Mouse (Mus musculus) CD4-positive, CD25-positive, alpha-beta regulatory T cell, adult 4 months (primary cell): ENCODE results near the gene Gm42674. TPM values are rescaled to one million over a fixed set of nuclear protein-coding genes. Genes with fewer than 3 reads are reported as not detected.

Experiments
- ATAC-seq: one replicate; pipeline ENCODE4 v1.8.0; 2017
- polyA plus RNA-seq, 2 experiments: library from polyadenylated mRNA; unstranded; fragments of 100-300 nt; shearing (Covaris generic); gene quantifications; one replicate each; pipeline ENCODE4 v1.2.1; 2017

Gm42674 gene
- polyA plus RNA-seq: not detected

DNA sequence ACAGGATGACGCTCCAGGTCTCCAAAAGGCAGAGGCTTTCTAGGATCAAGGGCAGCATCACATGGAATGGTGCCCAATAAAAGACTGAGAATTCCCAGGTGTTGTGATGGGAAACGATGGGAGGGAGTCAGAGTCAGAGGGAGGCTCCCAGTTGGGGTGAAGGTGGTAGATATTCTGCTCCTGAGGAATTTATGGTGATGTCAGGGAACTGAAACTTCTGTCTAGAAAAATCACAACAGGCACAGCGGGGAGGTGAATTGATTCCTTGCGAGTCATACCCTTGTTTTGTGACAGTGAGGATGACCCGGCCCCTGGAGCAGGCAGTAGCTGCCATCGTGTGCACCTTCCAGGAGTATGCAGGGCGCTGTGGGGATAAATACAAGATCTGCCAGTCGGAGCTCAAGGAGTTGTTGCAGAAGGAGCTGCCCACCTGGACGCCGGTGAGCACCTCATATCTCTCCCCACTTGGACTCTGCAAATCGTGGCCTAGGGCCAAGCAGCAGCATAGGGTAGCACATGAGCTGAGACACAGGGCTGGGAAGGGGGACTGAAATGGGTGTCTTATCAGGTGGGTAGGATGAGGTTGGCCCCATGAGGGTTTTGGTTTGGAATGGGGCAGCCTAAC, at the start of gene Gm42674:
TSS of gene Gm42674 (plus strand) at position 419 of the 625 bp plus-strand sequence.
- ATAC-seq: no peak

DNA sequence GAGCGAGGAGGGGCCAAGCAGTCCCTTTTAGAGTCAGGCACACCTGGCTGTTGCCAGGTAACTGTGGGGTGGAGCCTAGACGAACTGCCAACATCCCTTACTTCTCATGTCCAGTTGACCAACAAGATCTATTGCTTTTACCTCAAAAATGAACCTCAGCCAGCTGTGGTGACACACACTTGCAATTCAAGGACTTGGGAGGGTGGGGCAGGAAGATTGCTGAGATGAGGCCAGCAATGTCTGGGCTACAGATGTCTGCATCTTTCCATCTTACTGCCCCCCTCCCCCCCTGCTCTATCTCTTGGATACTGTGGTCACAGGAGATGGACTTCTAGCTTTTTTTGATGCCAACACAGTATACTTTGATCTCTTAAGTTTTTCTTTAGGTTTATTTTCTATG, 49.5 kb upstream of the Gm42674 start:
- no peak for ATAC-seq

DNA sequence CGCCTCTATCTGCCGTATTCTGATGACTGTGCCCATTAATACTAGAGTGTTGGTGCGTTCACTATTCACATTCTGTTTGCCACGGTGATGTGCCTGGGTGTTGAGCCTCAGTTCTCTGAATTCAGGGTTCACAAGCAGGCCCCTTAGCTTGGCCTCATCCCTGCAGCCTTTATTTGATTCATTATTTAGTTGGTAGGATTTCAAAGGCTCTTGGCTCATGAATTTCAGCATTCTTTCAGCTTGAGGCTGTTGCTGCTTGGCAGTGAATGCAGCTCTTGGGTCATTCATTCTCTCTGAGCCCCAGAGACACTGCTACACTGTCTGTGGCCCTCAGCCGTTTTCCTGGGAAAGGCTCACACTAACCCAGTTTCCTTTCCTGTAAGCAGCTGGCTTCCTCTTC, 45.8 kb upstream of the Gm42674 start:
- no peak for ATAC-seq

DNA sequence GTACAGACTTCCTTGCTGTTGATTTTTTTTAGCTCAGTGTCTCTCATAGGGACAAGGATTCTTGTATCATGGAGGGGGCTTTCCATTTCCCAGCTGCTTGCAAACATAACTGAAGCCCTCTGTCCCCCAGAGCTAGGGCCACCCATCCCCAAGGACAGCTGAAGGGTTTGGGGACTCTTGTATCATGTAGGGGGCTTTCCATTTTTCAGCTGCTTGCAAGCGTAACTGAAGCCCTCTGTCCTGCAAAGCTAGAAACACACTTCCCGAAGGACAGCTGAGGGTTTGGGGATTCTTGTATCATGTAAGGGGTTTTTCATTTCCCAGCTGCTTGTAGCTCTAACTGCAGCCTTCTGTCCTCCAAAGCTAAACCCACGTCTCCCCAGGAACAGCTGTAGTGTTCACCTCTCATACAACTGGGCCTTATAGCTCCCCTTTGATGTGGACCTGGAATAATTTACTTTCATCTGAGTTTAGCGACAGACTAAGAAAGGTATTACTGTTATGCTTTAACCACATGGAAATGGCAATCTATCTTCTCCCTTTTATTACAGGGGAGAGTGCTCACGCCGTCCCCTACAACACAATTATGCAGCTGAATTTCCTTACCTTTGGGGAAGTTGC, 41.6 kb upstream of the Gm42674 start, which contains the start of gene S100a3:
TSS of gene S100a3 (plus strand) at position 571 of the 621 bp plus-strand sequence.
- ATAC-seq: no peak

DNA sequence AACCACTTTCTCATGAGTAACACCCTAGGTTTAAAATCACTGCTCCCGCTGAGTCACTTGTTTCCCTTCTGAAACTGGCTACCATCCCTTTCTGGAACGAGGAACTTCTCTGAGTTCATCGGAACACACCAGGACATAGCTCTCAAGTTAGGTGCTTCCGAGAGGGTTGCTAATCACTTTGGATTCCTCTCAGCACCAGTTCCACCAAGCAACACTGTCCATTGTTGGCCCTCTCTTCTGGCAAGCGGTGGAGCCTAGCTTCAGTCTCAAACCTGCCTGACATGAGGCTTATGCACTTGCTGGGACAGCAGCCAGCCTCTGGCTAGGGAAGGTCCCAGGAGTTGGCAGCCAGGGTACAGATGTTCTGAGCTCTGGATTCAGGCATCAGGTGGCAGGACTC, 27.0 kb upstream of the Gm42674 start:
- no peak for ATAC-seq

DNA sequence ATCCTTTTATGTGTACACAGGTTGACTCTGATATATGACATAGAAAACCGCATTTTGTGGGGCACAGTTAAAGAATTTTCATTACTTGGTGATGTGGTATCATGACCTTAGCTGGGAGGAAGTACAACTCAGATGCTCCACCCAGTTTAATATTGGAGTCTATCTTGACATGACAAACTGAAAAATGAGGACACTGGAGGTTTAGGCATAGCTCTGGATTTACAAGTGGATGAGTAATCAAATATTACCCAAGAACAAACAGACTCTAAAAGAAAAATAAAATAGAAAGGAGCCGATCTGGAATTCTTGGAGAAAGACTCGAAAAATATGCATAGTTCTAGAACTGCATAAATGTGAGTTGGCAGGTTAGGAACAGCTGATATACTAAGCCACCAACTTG, 26.4 kb upstream of the Gm42674 start:
- ATAC-seq: no peak

DNA sequence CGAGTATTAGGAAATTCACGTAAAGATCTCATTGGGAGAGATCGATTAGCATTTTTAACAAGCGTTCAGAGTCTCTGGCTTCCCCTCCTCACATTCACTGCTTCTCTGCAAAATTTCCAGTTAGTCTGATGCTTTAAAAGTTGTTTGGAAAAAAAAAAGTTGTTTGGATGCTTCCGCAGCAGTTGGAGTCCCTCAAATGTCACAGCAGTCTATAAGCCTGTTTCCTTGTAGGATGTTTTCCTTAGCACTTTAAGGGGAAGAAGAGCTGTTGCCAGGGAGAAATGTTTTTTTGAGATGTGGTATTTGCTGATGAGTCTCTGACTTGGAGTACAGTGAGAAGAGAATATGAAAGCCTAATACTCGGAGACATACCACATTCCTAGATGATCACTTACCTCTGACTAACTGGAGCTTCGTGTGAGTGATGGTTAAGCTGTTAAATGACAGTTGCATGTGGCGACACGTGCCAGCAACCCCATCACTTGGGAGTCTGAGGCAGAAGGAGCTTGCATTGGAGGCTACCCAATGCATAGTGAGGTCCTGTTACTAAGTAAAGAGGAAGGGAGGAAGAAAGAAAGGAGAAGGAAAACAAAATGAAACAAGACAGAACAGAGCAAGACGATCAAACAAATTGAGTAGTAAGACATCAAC, 25.2 kb upstream of the Gm42674 start:
- ATAC-seq: no peak

DNA sequence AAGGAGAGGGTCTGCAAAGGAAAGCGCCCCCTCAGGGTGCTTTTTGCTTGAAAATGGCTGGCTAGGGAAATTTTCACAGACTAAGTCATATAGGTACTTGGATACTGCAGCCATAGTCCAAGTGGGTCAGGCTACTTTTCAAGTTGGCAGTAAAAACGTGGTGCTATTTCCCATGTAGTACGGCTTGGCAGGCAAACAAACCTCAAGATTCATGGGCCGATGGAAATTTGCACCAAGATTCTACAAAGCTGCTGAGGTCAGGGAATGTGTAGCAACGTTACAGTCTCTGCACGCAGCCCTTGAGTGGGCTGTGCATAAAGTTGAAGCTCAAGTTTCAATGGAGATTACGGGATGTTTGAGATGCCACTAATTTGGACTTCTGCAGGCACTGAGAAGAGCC, 22.3 kb upstream of the Gm42674 start:
- no peak for ATAC-seq

DNA sequence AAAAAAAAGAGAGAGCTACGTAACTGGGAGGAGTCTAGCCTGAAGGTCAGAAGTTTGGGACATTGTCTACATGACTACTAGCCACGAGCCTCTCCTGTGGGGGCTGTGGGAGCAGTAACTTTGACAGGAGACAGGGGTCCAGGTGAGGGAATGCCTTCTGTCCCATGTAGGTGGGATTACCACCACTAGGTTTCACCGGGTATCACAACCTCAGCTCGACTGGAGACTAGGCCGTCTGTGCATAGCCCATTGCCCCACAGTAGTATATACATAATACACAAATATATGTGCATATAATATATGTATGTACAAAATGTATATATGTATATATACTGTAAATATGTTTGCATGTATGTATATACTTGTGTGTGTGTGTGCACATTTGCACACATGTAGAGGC, 20.6 kb upstream of the Gm42674 start:
- ATAC-seq: no peak

DNA sequence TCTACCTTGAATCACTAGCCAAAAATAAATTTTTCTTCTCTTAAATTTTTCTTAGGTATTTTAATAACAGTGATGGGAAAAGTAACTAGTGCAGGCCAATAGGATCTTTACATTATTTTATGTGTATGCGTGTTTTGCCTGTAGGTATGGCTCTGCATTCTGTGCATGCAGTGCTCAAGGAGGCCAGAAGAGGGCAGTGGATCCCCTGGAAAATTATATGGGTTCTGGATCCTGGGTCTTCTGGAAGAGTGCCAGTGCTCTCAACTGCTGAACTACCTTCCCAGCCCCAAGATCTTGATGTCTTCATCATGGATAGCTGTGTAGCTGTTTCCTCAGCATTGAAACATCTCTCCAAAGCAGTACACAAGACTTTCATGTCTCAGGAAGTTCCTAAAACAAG, 19.5 kb upstream of the Gm42674 start:
- ATAC-seq: no peak

DNA sequence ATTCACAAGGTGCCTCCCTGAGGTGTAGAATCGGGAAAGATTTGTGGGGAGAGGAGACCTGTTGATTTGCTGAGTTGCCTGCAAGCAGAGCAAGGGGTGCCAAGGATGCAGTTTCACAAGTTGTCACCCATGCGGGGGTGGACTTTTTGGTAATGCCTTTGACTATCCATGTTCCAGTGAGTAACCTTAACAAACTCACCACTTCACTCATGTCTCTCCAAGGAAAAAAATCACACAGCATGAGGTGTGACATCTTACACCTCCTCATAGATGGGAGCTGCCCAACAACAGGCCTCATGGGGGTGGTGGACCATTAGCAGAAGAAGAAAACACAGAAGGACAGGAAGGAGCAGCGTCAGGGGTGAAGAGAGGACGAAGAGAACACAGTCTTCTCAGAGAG, 19.1 kb upstream of the Gm42674 start:
- no peak for ATAC-seq

DNA sequence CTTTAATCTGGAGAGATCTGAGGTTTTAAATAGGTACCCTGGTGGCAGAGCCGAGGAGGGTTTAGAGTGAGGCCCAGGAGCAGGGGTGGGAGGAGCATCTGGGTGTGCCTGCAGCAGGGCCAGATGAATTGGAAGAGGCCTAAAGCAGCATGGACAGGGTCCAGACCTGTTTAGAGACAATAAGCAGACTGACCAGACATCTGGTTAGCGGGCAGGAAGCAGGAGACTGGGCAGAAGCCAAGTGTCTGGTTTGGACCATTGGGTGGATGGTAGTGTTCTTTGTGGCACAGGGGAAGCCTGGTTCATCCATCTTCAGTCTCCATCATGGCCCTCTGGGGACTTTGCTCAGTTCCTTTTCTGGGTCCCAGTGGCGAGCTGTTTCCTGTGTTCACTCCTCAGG, 17.8 kb upstream of the Gm42674 start:
- ATAC-seq: no peak

DNA sequence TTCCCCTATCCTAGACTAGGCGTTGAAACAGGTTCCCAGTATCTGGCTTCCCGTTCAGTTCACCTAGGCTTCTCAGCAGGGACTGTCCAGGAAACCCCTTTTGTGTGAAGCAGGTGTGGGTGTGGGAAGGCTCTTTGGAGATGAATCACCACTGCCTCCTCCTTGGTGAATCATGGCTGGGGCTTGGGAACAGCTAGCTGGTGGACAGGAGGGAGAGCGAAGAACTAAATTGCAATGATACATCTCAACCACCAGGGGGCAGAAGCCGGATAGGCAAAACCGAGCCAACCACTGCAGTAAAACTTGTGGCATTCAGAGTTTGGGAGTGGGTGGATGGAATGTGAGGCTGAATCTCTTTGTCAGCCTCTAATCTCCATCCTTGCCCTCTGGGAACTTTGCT, 16.1 kb upstream of the Gm42674 start:
- no peak for ATAC-seq

DNA sequence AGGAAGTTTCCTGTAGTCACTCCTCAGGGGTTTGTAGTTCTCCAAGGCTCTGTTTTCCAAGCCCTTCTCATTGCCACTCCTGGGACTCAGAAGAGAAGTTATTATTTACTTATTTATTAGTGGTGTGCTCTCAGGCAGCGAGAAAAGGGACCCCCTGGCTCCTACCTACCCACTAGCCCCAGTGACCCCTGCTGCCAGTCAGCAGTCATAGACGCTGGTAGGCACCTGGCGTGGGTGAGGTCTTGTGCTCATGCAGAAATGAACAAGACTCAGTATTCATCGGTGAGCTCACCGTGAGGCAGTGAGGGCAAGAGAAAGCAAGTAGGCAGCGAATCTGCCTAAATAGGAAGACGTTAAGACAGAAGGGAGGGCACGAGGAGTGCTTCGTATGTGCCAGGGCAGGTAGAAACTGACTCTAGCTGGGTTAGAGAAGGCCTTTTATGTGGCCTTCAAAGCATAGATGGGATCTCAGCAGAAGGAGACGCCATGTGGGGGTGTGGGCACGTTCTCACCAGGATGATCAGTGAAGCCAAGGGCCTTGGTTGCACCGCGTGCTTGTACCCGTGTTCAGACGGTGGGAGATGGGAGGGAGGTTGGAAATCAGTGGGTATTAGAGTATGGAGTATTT, 15.6 kb upstream of the Gm42674 start:
- ATAC-seq: no peak

DNA sequence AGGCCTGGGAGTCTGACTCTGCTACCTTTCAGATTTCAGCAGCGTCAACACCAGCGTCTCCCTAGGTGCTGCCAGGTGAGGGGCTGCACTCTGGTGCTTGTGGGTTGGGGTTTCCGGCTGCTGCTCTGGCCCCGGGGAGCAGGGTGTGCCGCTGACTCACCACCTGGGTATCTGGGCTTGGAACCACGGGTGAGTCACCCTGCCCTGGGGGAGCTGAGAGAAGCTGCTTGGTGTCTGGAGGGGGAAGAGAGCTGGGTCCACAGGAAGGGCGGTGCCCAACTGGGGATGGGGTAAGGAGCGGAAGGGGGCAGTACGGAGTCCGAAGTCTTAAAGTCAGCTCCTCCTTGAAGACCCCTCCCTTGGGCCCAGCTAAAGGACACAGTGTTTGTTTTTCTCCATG, 14.8 kb upstream of the Gm42674 start:
- peak; percentile 84 for ATAC-seq

DNA sequence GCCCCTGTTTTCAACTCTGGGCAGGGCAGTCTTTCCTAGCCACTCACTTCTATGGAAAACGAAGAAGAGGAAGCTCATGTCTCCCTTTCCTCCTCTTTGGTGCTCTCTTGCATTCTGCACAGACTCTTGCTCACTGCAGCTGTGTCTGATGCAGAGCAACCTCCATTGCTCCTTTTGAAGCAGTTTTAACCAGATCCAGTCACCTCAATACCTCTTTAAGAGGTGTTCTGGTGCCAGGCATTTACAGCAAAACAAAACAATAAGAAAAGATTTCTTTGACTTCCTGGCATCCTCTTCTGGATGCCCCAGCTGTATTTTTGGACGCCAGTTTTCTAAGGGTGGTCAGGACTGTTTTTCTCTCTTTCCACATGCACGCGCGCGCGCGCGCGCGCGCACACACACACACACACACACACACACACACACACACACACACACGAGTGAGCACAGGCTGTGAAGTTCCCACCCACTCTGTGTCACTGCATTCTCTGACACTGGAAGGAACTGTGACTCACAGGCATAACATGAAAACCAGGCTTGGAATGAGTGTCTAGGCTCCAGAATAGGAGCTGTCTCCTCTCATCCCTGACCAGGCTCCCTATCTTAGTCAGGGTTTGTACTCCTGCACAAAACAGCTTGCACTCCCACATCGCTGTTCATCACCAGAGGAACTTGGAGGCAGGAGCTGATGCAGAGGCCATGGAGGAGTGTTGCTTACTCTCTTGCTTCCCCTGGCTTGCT, 14.2 kb upstream of the Gm42674 start:
- peak; percentile 18 for ATAC-seq

DNA sequence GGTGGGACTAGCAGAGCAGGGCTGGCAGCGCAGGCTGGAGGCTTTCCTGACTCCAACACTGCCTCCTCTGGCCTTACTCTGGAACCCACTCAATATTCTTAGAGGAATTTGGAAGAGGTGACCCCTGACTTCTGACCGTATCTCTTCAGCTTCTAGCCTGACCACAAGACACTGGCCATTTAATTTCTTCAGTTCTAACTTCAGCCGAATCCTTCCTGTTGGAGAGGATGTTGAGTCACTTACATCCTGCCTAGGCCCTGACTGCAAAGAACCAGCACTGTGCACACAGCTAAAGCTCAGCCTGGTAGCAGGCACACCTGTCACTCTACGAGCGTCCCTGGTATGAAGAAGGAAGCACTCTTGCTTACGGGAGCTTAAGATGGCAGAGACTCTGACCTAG, 12.3 kb upstream of the Gm42674 start:
- peak; percentile 65 for ATAC-seq

DNA sequence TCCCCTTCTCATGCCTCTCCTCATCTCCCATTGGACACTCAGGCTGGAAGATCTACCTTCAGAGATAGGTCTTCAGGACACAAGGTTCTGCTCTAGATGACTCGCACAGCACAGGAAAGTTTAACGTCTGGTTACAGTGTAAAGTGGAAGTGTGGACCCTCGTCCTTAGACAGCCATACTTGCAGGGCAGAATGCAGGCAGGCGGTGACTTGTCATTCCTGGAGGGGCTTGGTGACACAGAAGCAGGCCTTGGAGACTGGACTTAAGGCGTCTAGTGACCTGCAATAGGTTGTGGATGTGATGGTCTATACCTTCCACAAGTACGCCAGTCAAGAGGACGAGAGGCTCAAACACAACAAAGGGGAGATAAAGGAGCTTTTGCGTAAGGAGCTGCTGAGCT, 11.8 kb upstream of the Gm42674 start, which contains the start of gene S100a2:
TSS of gene S100a2 (plus strand) at position 301 of the 400 bp plus-strand sequence.
- no peak for ATAC-seq

DNA sequence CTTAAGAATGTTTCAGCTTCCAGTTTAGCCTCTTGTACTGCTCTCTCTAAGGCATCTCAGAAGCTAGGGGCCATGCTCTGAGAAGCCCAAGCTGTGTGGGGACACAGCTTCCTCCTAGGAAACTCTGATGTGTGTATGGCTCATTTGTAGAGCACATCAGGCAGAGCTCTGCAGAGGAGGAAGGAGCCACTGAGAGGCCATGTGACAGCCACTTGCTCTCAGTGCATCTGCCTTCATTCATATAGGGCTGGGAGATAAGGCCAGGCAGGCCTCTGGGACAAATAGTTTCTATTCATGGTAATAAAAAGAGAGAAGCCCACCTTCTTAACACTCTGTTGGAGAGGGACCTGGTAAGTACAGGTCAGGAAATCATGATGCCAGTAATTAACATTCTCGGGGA, 7.2 kb upstream of the Gm42674 start:
- no peak for ATAC-seq

DNA sequence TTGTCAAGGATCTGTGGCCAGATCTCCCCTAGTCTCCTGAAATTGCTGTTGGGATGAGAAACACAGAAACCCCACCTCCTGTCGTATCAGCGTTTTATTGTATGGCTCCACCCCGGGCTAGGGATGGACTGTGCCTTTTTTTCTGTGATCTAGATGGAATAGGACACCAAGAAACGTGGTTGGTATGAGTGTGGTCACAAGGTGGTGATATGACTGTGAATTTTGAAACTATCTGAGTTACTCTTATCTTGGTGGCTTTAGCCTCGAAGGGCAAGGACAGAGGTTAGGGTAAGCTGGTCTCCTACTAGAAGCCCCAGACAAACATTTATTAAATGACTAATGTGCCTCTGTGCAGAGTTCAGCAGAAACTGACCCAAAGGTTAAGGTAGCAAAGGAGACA, 6.1 kb upstream of the Gm42674 start:
- no peak for ATAC-seq

DNA sequence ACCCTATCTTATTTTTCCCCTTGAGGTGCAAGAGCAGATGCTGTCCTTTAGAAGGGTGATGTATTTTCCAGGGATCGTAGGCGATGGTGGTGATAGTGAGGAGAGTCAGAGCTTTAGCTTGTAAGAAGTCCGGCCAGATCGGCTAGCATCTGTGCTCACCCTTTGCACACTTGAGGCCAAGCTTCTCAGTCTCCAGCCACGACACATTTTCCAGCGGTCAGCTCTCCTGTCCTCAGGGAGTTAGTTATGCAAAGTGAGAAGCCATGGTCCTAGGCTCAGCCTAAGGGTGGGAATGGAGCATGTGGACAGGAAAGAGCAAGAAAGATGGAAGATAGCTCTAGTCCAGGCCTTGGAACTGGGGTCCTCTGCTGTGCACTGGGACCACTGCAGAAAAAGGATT, 4.9 kb upstream of the Gm42674 start:
- no peak for ATAC-seq

DNA sequence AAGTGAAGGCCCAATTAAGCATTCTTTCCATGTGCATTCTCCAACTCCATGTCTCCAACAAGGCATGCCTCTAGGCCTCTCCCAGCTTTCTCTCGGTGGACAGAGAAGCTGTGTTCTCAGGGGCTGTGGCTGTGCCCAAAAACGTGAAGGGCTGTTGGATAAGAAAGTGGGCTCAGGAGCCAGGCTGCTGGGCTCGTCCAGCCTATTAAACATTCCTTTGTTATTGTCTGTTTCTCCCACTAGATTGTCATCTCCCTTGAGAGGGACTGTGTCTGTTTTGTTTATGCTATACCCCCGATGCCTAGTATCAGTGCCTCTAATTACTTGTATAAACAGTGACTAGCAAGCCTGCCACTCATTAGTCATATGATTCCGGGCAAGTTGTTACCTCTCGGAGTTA, 4.0 kb upstream of the Gm42674 start:
- no peak for ATAC-seq

DNA sequence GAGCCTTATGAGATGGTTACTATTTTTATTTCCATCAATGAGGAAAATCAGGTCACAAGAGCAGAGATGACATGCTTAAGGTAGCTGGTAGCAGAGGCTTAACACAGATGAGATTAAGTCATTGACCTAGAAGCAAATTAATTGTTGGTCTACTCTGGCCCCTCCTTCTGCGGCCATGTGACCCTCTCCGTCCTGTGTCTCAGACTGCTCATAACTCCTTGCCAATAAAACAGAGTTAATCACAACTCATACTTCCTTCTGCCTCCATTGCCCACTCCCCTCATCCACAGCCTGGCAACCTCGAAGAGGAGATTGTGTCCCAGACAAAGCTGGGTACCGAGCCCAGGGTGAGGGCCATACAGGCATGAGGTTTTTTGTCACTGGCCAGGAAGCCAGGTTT, 3.5 kb upstream of the Gm42674 start:
- ATAC-seq: no peak
